Mouse (Mus musculus) frontal cortex, postnatal 25 days (tissue): ENCODE measurements around the gene Syce1l.

Source experiments
- DNase-seq, 2 experiments: peaks; one replicate each; pipeline ENCODE4 v3.0.0; 2022; ENCODE audit warnings: low spot score in 2 of 2

Syce1l gene

GRCm38 (mm10) chr8:113642926-113643325 is at the start of gene Syce1l:
Gene Syce1l (plus strand): TSS chr8:113643213.
- no peak for DNase-seq

- no peak for DNase-seq
Measured at GRCm38 (mm10) chr8:113598401-113598800, 44.6 kb upstream of the Syce1l start.

- no peak for DNase-seq
Measured at GRCm38 (mm10) chr8:113632634-113633033, 10.4 kb upstream of the Syce1l start.

GRCm38 (mm10) chr8:113634161-113634560 is 8.9 kb upstream of the Syce1l start:
- DNase-seq, result no peak

GRCm38 (mm10) chr8:113634670-113635591 is 8.1 kb upstream of the Syce1l start, which contains the start of gene Mon1b:
Gene Mon1b (plus strand): TSS chr8:113635587.
- DNase-seq, result peak; percentile 99

GRCm38 (mm10) chr8:113635592-113636279 is 7.3 kb upstream of the Syce1l start:
- no peak for DNase-seq

- no peak for DNase-seq
Measured at GRCm38 (mm10) chr8:113636280-113636628, 6.8 kb upstream of the Syce1l start.

GRCm38 (mm10) chr8:113640357-113640756 is 2.7 kb upstream of the Syce1l start:
- no peak for DNase-seq

GRCm38 (mm10) chr8:113643479-113644210 is 632 bp downstream of the Syce1l start:
- DNase-seq, result no peak

DNA sequence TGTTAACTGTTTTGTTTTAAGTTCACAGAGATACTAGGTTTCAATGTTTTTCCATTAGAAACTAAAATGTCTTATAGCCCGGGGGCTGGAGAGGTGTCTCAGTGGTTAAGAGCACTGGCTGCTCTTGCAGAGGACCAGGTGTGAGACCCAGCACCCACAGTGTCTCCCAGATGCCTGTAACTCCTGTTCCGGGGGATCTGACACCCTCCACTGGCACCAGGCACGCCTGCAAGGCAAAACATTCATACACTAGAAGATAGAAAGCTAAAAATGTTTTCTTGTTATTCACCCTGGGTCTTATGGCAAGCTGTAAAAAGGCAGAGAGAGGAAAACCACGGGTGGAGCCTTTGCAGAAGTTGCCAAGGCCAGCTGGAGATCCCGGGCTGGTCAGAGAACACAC is 2.2 kb downstream of the Syce1l start:
- no peak for DNase-seq

DNA sequence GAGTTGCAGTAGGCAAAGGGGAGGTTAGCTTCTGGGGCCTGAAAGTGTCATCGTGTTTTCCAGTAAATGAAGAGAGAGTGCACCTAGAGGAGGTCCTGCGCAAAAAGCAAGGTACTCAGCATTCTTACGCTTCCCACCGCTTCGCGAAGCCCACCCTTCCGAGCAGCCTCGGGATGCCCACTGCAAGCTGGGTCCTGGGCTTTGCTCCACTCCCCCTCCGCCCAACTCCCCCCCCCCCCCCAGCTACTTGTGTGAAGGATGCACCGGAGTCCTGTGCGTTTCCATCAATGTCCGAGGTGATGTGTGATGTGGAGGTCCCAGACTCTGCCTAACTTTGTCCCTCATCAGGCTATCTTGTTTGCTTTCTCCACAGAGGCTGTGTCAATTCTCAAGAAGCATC is 9.4 kb downstream of the Syce1l start:
- no peak for DNase-seq

DNA sequence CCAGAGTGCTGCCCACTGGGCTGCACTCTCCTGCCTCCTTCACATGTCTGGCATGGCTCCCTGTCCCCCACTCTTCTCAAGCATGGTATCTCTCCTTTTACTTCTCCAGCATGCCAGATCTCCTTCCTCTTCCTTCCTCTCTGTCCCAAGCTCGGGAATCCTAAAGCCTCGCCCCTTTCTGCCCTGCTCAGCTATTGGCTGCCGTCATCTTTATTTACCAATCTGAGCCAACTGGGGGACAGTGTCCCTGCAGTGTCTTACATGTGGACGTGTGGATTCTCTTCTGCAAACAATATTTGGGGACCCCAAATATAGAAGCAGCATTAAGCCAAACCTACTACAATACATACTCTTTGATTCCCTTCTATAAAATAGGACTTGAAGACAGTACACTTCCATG is 10.1 kb downstream of the Syce1l start:
- DNase-seq, result no peak

DNA sequence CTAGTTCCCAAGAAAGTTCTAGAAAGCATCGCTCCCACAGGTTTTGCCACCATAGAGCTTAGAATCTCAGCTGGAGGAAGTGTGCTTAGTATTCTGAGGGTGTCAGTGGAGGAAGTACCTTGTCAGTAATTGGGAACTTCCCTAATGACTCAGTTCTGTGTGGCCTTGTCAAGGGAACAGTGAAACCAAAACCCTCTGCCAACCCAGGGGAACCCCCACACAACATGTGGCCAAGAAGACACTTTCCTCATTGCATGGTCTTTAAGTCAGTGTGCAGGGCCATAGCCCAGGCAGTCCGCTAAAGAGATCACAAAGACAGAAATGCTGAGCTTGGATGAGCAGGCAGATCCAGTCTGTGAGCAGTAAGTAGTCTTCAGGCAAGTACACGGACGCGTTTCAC is 13.1 kb downstream of the Syce1l start:
- no peak for DNase-seq

- DNase-seq, result no peak
Measured at GRCm38 (mm10) chr8:113656681-113657298, 13.8 kb downstream of the Syce1l start.

DNA sequence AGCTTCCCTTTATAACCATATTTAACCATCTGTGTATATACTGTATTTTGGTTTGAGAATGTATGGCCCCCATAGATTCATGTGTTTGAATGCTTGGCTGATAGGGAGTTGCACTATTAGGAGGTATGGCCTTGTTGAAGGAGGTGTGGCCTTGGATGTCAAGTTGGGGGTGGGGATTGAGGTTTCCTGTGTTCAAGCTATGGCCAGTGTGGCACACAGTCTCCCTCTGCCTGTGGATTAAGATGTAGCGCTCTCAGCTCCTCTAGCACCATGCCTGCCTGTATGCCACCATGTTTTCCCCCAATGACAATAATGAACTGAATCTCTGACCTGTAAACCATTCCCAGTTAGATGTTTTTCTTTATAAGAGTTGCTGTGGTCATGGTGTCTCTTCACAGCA is 17.1 kb downstream of the Syce1l start:
- no peak for DNase-seq

GRCm38 (mm10) chr8:113664544-113664943 is 21.5 kb downstream of the Syce1l start:
- DNase-seq, result peak; percentile 83 to 86

DNA sequence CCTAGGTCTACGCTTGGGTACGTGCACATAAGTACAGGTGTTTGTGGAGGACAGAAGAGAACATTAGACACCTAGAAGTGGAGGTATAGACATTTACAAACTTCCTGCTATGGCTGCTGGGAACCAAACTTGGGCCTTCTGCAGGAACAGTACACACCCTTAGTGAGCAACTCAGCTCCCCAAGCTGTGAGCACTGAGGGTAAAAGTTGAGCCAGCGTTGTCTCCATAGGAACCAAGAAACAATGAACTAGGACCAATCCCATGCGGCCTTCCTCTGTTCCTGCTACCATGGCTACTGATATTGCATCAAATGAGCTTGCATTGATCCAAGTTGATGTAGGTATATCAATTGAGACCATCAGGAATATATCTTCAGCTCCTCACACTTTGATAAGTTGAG is 22.0 kb downstream of the Syce1l start:
- no peak for DNase-seq

DNA sequence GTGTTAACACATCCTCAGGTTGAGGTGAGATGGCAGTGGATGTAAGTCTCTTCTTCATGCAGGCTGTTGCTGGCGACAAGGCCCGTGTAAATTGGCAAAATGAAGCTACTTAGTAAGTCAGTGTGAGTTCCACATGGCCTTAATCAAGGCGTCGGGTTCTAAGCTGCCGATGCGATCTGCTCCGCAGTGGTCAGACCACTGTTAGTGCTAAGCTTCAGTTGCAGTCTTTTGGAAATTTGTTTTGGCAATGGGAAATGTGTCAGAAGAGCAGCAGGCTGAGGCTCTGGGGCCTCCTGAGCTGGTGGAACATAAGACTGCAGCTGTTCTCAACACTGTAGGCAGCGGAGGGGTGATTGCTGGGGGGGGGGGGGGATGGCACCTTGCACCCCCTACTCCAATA is 22.9 kb downstream of the Syce1l start:
- no peak for DNase-seq

- no peak for DNase-seq
Measured at GRCm38 (mm10) chr8:113666714-113667432, 23.9 kb downstream of the Syce1l start.

GRCm38 (mm10) chr8:113669924-113670323 is 26.9 kb downstream of the Syce1l start:
- no peak for DNase-seq

- DNase-seq, result no peak
Measured at GRCm38 (mm10) chr8:113672599-113673255, 29.7 kb downstream of the Syce1l start.
